Mouse (Mus musculus) lung, adult 2 months (tissue): ENCODE data around the gene Pusl1.

ENCODE experiments used
- CTCF ChIP-seq: fragments of 200-500 bp; IDR thresholded peaks from 2 replicates; pipeline ENCODE4 v1.5.1; 2011; ENCODE audit warnings: mild to moderate bottlenecking, low read length, control low read depth; ENCODE audit not compliant: insufficient read depth
- POLR2A ChIP-seq: fragments of 200-500 bp; IDR thresholded peaks from 2 replicates; pipeline ENCODE4 v1.6.1; 2011; ENCODE audit warnings: low read depth, mild to moderate bottlenecking, control low read depth, low read length, borderline replicate concordance; ENCODE audit errors: extremely low read depth

- TF ChIP-seq CTCF (no peak), POLR2A (no peak)
Measured at GRCm38 (mm10) chr4:155861787-155862186, 29.8 kb downstream of the Pusl1 start.
